Mouse (Mus musculus): Measurements from ENCODE around the gene Denr. TPM values are rescaled to one million over a fixed set of nuclear protein-coding genes. Genes with fewer than 3 reads are reported as not detected.

Denr gene
- polyA plus RNA-seq, 1 experiment from 2014 or later: 122 TPM

DNA sequence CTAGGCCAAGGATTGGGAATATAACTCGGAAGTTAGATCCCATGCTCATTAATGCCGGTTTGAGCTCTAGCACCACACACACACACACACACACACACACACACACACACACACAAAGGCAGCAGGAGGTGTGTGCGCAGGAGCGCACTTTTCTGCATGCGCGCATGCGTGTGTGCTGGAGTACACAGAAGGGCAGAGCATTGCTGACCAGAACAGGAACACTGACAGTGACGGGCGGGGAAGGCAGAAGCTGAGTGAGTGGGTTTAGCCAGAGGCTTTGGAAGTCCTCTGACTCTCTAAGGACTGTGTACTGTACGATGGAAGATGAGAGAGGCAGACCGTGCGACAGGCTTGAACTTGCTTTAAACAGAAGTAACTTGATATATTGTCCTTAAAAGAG, 26.6 kb downstream of the Denr start:
- DNase-seq (ENCODE audit: low spot score) (no peak), ATAC-seq (ENCODE audit: low FRiP score, low TSS enrichment) (no peak)
- Histone ChIP-seq H3K4me3 (ENCODE audit: low read depth, low read length) (no peak overlapping the region), H3K4me1 (replicated peaks; ENCODE audit: control insufficient read depth, insufficient read depth) (no peaks in the 10 kb centered on the region), H3K9ac (ENCODE audit: low read length) (no peak overlapping the region), H3K27ac (replicated peaks) (no peak overlapping the region), H3K27me3 (ENCODE audit: control insufficient read depth, insufficient read depth, low read length) (no peaks in the 10 kb centered on the region), H3K9me3 (ENCODE audit: control insufficient read depth, low read length) (no peaks in the 10 kb centered on the region), H3K4me2 (replicated peaks; ENCODE audit: low read depth) (no peak overlapping the region), H3K36me3 (ENCODE audit: control insufficient read depth, insufficient read depth, low read length) (no peaks in the 10 kb centered on the region)
- no peak for TF ChIP-seq EP300 (optimal IDR thresholded peaks at IDR 0.05)
- no peak for TF ChIP-seq CTCF (IDR thresholded peaks at IDR 0.05; ENCODE audit: low read depth)
- 83% methylated on average over 12 of the region's 12 CpGs for WGBS

- no peaks in the 10 kb centered on the region for H3K4me1 ChIP-seq (replicated peaks; ENCODE audit: control insufficient read depth, insufficient read depth)
- H3K27me3 ChIP-seq (ENCODE audit: control insufficient read depth, insufficient read depth, low read length): no peaks in the 10 kb centered on the region
- no peaks in the 10 kb centered on the region for H3K36me3 ChIP-seq (ENCODE audit: control insufficient read depth, insufficient read depth, low read length)
- no peaks in the 10 kb centered on the region for H3K9me3 ChIP-seq (ENCODE audit: control insufficient read depth, low read length)
- ATAC-seq (ENCODE audit: low FRiP score, low TSS enrichment): no peak
- H3K27ac ChIP-seq (replicated peaks): no peak overlapping the region
- no peak overlapping the region for H3K4me3 ChIP-seq (ENCODE audit: low read depth, low read length)
- no peak for DNase-seq (ENCODE audit: low spot score)
- WGBS: 39% methylated on average over 18 of the region's 18 CpGs
- H3K9ac ChIP-seq (ENCODE audit: low read length): no peak overlapping the region
- TF ChIP-seq EP300 (optimal IDR thresholded peaks at IDR 0.05) (no peak), CTCF (IDR thresholded peaks at IDR 0.05; ENCODE audit: low read depth) (peak; percentile 63)
- no peak overlapping the region for H3K4me2 ChIP-seq (replicated peaks; ENCODE audit: low read depth)
Measured at GRCm38 (mm10) chr5:123933957-123934591, 27.1 kb downstream of the Denr start.

- Histone ChIP-seq H3K4me1 (replicated peaks; ENCODE audit: control insufficient read depth, insufficient read depth) (no peaks in the 10 kb centered on the region), H3K27ac (replicated peaks) (no peak overlapping the region), H3K9me3 (ENCODE audit: control insufficient read depth, low read length) (no peaks in the 10 kb centered on the region), H3K36me3 (ENCODE audit: control insufficient read depth, insufficient read depth, low read length) (no peaks in the 10 kb centered on the region), H3K4me2 (replicated peaks; ENCODE audit: low read depth) (no peak overlapping the region), H3K9ac (ENCODE audit: low read length) (no peak overlapping the region), H3K27me3 (ENCODE audit: control insufficient read depth, insufficient read depth, low read length) (no peaks in the 10 kb centered on the region), H3K4me3 (ENCODE audit: low read depth, low read length) (no peak overlapping the region)
- no peak for ATAC-seq (ENCODE audit: low FRiP score, low TSS enrichment)
- no peak for DNase-seq (ENCODE audit: low spot score)
- TF ChIP-seq EP300 (optimal IDR thresholded peaks at IDR 0.05): no peak
- TF ChIP-seq CTCF (IDR thresholded peaks at IDR 0.05; ENCODE audit: low read depth): no peak
- WGBS: 83% methylated on average over 5 of the region's 5 CpGs
Measured at GRCm38 (mm10) chr5:123935931-123936330, 29.0 kb downstream of the Denr start.

- WGBS: 86% methylated on average over 5 of the region's 5 CpGs
- Histone ChIP-seq H3K36me3 (ENCODE audit: control insufficient read depth, insufficient read depth, low read length) (no peaks in the 10 kb centered on the region), H3K4me2 (replicated peaks; ENCODE audit: low read depth) (no peak overlapping the region), H3K4me1 (replicated peaks; ENCODE audit: control insufficient read depth, insufficient read depth) (no peaks in the 10 kb centered on the region), H3K4me3 (ENCODE audit: low read depth, low read length) (no peak overlapping the region), H3K9ac (ENCODE audit: low read length) (no peak overlapping the region), H3K27me3 (ENCODE audit: control insufficient read depth, insufficient read depth, low read length) (no peaks in the 10 kb centered on the region), H3K9me3 (ENCODE audit: control insufficient read depth, low read length) (no peaks in the 10 kb centered on the region), H3K27ac (replicated peaks) (no peak overlapping the region)
- no peak for TF ChIP-seq CTCF (IDR thresholded peaks at IDR 0.05; ENCODE audit: low read depth)
- TF ChIP-seq EP300 (optimal IDR thresholded peaks at IDR 0.05): no peak
- ATAC-seq (ENCODE audit: low FRiP score, low TSS enrichment): no peak
- no peak for DNase-seq (ENCODE audit: low spot score)
Measured at GRCm38 (mm10) chr5:123938479-123938878, 31.5 kb downstream of the Denr start.

DNA sequence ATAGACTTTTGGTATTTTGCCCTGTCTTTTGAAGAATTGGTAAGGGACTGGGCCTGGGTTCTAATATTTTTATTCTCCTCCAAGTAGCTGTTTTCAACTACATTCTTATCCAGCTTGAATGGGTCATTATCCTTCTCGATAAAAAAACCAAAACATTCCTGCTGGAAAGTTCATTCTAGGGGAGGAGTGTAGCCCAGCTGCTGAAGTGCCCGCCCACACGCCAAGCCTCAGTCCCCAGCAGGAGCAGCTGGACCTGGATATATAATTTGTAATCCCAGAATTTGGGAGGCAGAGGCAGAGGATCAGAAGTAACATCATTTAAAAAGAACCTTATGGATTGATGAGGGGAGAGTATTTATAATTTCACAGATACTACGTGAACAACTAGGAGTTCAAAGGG, 39.6 kb downstream of the Denr start:
- no peak overlapping the region for H3K4me3 ChIP-seq (ENCODE audit: low read depth, low read length)
- H3K27ac ChIP-seq (replicated peaks): no peak overlapping the region
- TF ChIP-seq EP300 (optimal IDR thresholded peaks at IDR 0.05) (no peak), CTCF (IDR thresholded peaks at IDR 0.05; ENCODE audit: low read depth) (no peak)
- H3K9me3 ChIP-seq (ENCODE audit: control insufficient read depth, low read length): no peaks in the 10 kb centered on the region
- WGBS: 53% methylated on average over 4 of the region's 4 CpGs
- ATAC-seq (ENCODE audit: low FRiP score, low TSS enrichment): no peak; the same call in 1 of the 2 replicates
- no peaks in the 10 kb centered on the region for H3K27me3 ChIP-seq (ENCODE audit: control insufficient read depth, insufficient read depth, low read length)
- no peak for DNase-seq (ENCODE audit: low spot score)
- no peak overlapping the region for H3K9ac ChIP-seq (ENCODE audit: low read length)
- no peaks in the 10 kb centered on the region for H3K4me1 ChIP-seq (replicated peaks; ENCODE audit: control insufficient read depth, insufficient read depth)
- no peaks in the 10 kb centered on the region for H3K36me3 ChIP-seq (ENCODE audit: control insufficient read depth, insufficient read depth, low read length)
- no peak overlapping the region for H3K4me2 ChIP-seq (replicated peaks; ENCODE audit: low read depth)

DNA sequence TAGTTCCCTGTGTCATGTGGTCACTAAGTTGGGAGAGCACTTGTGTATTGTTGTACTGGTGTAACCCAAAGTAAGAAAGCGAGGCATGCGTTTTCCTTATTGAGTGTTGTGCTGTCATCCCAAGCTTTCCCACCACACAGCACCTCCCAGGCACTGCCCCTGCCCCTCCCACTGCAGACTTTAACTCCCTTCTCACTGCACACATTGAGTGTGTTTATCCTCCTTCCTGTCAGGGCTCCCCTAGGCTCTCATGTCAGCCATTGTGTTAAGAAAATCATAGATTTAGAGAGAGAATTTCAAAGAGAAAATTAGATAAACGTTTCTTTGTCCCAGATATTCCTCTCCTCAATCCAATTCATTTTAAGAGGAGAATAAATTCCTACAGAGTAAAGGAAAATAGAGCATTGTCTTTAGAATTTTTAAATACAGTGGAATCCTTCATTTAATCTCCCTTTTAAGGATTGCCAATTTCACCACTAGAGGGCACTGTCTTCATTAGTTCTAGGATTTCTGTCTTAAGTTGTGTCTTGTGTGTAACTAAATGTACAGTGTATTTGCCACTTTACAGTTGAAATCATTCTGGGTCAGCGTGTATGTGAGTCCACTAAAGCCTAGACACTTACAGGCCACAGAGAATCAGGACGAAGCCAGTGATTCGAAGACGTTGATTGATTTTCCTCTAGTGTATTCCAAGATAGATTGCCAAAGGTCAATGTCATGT, 40.2 kb downstream of the Denr start:
- WGBS: 46% methylated on average over 7 of the region's 7 CpGs
- TF ChIP-seq EP300 (optimal IDR thresholded peaks at IDR 0.05) (no peak), CTCF (IDR thresholded peaks at IDR 0.05; ENCODE audit: low read depth) (peak; percentile 89)
- DNase-seq (ENCODE audit: low spot score): no peak

More for the DNA sequence above, 40.2 kb downstream of the Denr start:
- Histone ChIP-seq H3K9ac (ENCODE audit: low read length) (no peak overlapping the region), H3K27ac (replicated peaks) (no peak overlapping the region), H3K27me3 (ENCODE audit: control insufficient read depth, insufficient read depth, low read length) (no peaks in the 10 kb centered on the region), H3K9me3 (ENCODE audit: control insufficient read depth, low read length) (no peaks in the 10 kb centered on the region), H3K4me2 (replicated peaks; ENCODE audit: low read depth) (no peak overlapping the region), H3K36me3 (ENCODE audit: control insufficient read depth, insufficient read depth, low read length) (no peaks in the 10 kb centered on the region), H3K4me3 (ENCODE audit: low read depth, low read length) (no peak overlapping the region), H3K4me1 (replicated peaks; ENCODE audit: control insufficient read depth, insufficient read depth) (no peaks in the 10 kb centered on the region)
- peak; percentile 61 for ATAC-seq (ENCODE audit: low FRiP score, low TSS enrichment)

All from stomach, postnatal 0 days (tissue).